Mouse (Mus musculus) neural tube, embryonic 10.5 days (tissue): Measurements from ENCODE around the gene Bsg.

Source experiments
- DNase-seq: peaks from one replicate; pipeline ENCODE4 v3.0.0-alpha.2; 2017; ENCODE audit warnings: low spot score; ENCODE audit errors: extremely low spot score

The Bsg gene

GRCm38 (mm10) chr10:79704065-79704969, at the start of gene Bsg:
Gene Bsg (plus strand): TSS chr10:79704491.
- peak; percentile 98 for DNase-seq

- DNase-seq = peak; percentile 29
Observed at GRCm38 (mm10) chr10:79654946-79655395, 49.3 kb upstream of the Bsg start.

DNA sequence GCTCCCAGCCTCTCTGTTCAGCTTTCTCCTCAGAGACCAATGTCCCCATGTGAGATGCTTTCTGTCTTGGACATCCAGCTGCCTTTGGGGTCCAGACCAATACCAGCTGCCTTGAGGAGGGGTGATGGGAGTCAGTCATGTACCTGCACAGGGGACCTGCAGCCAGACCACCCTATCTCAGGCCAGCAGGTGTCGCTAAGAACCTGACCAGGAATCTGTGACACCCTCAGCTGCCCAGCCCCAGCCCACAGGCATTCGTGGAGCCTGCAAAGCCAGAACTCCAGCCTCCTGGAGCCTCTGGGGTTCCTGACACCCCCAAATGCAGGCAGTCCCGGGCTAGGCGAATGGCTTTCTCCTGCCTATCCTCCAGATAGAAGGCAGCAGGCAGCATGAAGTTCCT, 45.5 kb upstream of the Bsg start:
- no peak for DNase-seq

DNA sequence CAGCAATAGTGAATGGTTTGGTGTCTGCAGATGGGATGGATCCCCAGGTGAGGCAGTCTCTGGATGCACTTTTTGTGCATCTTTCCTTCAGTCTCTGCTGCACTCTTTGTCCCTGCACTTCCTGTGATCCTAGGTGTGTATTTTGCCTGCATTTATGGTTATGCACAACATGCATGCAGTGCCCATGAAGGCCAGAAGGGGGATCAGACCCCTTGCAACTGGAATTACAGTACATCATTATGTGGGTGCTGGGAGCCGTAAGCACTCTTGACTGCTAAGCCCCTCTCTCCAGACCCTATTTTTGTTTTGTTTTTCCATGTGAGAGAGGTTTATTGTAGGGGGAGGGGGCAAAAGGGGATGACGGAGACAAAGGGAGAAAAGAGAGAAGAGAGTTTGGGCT, 44.0 kb upstream of the Bsg start:
- DNase-seq = no peak

DNA sequence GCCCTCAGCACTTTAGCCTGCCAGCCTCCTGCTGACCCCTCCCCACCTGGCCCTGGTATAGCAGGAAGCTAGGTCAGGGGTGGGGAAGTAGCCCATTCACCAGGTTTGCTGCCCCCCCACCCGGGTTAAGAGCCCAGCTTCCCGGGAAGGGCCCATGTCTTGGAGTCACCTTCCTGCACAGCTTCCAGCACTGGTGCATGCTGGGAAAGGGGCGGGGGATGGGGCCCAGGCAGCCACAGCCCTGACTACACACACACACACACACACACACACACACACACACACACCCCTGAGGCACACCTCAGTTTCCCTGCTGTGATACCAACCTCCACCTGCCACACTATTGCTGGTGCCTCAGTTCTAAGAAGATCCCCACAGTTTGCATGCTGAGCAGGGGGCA, 42.4 kb upstream of the Bsg start:
- DNase-seq = no peak

DNA sequence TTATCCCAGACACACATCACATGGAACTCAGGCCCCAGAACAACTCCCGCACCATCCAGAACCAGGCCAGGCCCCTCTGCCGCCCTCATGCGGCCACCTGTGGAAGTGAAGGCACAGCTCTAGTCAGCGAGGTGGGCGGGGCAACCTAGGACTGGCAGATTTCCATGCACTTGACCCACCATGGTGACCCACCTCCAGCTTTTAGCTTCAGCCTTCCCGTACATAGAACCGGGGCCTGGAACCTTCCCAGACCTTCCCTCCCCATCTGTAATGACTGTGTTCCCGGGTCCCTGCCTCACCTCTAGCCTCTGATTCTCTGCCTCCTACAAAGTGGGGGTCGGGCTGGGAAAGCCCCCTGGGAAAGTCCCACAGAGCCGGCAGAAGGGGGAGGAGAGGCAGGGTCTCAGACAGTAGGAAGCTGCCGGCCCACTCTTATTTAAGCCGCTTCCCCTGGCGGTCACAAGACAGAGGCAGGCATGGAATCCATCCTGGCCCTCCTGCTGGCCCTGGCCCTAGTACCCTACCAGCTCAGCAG, 40.1 kb upstream of the Bsg start, which contains the start of gene Madcam1:
TSS of gene Madcam1 (plus strand) at position 429 of the 535 bp plus-strand sequence.
- DNase-seq = peak; percentile 88

GRCm38 (mm10) chr10:79665051-79665450, 39.2 kb upstream of the Bsg start:
- DNase-seq = no peak

GRCm38 (mm10) chr10:79666493-79666892, 37.8 kb upstream of the Bsg start:
- DNase-seq = no peak

DNA sequence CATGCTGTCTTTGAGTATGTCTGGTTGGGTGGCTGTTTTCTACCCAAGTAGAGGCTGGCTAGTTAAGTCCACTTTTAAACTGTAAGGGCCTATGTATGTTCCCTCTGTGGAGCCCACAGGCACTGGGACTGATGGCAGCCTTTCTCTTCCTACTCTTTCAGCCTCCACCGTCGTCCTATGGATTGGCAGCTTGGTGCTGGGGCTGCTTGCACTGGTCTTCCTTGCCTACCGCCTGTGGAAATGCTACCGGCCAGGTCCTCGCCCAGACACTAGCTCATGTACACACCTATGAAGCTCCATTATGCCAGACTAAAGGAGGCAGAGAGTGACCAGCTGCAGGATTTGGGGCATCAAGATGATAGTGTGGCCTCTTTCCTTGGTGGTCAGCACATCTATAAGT, 36.2 kb upstream of the Bsg start:
- no peak for DNase-seq

- DNase-seq = peak; percentile 97
Observed at GRCm38 (mm10) chr10:79668771-79669575, 35.3 kb upstream of the Bsg start, which contains the start of gene Tpgs1. Gene Tpgs1 (plus strand): TSS chr10:79669369.

DNA sequence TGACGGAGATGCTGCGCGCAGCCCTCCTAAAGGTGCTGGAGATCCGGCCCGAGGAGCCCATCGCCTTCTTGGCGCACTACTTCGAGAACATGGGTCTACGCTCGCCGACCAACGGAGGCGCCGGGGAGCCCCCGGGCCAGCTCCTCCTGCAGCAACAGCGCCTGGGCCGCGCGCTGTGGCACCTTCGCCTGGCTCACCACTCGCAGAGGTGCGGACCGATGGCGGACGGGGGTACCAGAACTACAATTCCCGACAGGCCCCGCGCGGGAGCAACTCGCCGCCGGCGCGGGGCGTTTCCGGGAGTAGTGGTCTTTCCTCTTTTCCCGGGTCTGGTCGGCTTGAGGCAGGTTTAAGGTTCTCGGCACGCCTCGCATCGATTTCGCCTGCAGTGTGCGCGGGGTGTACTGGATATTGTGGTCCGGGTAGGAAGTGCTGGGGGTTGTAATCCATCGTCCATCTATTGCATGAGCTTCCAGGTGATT, 34.7 kb upstream of the Bsg start:
- peak; percentile 88 for DNase-seq

DNA sequence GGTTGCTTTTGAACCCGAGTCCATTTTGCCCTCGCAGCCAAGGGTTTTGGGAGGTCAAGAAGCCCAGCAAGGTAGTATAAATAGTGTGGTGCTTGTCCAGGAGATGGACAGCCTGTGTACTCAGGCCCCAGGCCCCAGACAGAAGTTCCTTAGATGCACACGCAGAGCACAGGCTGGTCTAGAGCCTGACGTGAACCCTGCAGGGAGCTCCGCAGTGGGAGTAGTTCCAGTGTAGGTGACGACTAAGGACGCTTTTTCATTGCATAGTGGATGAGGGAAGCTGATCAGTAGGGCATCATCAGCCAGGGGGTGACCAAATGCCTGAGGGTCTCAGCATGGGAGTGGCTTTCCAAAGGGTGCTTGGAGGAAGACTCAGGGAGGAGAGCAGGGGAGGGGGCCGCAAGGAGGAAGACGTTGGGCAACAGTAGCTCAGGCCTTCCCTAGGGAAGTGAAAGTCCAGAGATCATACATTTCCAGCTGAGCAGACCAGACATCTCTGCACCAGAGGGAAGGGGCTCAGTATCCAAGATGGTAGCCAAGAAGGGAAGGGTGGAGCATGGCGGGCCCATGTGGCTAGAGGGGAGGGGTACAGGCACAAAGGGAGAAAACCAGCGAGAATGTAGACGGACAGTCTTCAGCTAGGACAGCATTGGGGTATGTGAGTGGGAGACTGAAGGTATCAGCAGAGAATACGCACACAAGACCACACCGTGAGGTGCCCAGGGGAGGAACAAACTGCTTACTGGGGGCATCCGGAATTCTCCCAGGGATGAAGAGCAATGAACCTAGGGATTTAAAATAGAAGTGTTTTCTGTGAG, 34.0 kb upstream of the Bsg start:
- DNase-seq = no peak

DNA sequence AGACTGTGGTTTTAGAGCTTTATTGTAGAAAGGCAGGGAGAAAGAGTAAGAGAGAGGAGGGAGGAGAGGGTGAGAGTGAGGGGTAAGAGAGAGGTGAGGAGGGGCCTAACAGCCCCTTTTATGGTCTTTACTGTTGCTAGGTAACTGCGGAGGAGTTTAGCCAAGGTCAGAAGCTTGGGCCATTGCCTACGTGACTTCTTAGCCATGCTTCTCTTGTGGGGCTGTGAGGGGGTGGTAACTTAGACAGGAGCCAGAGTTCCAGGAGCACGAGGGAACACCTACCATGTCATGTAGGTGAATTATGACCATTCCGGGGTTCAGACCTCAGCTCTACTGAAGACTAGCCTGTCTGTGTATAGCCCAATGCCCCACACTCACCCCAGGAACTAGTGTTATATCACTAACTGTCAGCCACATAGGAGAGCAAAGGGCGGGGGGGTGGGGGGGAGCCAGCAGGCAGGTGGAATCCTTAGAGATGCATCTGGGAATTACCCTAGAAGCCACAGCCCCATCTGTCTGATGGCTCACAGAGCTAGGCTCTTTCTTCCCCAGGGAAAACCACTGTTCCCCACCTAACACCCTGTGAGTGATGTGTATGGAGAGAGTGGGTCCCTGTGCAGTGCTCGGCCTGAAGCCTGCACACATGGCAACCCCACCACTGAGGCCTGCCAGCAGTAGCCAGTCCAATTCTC, 32.7 kb upstream of the Bsg start:
- no peak for DNase-seq

DNA sequence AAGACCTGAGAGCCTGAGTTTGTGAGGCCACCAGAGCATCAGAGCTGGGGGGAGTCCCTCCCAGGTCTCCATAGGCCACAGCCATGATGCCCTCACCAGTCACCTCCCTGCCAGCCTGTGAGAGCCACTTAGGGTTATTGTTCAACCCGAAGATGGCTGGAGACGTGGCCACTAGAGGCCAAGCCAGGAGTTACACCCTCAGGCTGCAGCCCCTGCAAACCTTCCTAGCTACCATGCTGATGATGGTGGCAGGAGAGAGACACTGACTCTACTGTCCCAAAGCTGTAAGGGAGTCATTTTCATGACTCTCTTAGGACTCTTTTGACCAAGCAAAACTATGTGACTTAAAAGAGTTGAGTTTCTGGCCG, 32.2 kb upstream of the Bsg start:
- no peak for DNase-seq

GRCm38 (mm10) chr10:79673054-79673453, 31.2 kb upstream of the Bsg start:
- no peak for DNase-seq

DNA sequence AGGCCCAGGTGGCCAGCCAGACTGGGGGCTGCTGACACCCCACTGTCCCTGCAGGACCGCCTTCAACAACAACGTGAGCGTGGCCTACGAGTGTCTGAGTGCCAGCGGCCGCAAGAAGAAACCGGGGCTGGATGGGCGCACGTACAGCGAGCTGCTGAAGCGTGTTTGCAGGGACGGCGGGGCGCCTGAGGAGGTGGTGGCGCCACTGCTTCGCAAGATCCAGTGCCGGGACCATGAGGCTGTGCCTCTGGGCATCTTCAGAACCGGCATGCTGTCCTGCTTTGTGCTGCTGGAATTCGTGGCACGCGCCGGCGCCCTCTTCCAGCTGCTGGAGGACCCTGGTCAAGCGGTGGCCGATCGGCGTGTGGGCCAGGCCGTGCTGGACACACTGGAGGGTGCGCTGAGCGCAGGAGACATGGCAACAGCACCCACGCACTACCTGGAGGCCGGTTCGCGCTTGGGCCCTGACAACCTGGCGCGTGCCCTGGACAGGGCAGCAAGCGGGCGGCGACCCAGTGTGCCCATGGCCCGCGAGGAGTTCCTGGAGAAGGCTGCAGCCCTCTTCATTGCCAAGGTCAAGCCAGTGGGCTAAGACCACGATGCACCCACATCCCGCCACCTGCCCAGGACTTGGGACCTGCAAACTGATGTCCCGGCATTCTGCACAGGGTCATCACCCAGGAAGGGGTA, 28.8 kb upstream of the Bsg start:
- no peak for DNase-seq

- no peak for DNase-seq
Observed at GRCm38 (mm10) chr10:79680606-79681495, 23.4 kb upstream of the Bsg start.

DNA sequence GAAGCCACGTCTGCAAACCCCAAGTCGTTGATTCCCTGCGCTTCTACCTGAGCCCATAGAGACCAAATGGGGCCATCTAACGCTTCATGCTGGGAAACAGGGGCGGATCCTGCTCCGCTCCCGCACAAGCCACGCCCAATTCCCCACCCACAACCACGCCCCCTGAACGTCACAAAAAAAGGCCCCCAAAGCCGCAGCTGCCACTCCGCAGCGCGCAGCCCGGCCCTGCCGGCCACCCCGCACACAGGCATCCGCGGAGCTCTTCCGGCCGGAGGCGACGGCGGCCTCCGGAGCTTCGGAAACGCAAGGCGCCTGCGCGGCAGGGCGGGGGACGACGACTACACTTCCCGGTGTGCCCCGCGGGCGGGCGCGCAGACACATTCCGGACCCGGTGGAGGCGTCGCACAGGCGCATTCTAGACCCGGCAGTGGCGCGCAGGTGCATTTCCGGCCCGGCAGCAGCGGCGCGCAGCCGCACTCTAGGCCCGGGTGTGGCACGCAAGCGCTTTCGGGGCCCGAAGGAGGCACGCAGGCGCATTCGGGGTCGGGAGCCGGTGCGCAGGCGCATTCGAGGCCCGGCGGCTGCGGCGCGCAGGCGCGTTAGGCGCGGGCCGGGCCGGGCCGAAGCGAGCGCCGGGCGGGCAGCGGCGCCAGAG, 22.6 kb upstream of the Bsg start, which contains the start of gene Cdc34:
TSS of gene Cdc34 (plus strand) at position 605 of the 655 bp plus-strand sequence.
- DNase-seq = peak; percentile 99
